Mouse (Mus musculus) embryonic fibroblast, embryonic 13.5 days (primary cell): ENCODE measurements at regions not wholly inside any gene's neighbourhood (a gene's known extent, or its start where the extent isn't known, plus 50 kb on each side); places are given as distances from the start of the nearest gene placed in this dataset.
A peak's percentile ranks its signal among the peaks of the same experiment; 100 is the strongest.

Experiments used
- H3K27ac ChIP-seq: 2 replicates; pipeline ENCODE4 v1.5.1; 2012; ENCODE audit warnings: low read length, control low read depth, inconsistent platforms; ENCODE audit not compliant: insufficient read depth
- H3K4me1 ChIP-seq: 2 replicates; pipeline ENCODE4 v1.6.1; 2011; ENCODE audit warnings: low read length; ENCODE audit not compliant: control insufficient read depth, insufficient read depth
- H3K4me3 ChIP-seq: 2 replicates; pipeline ENCODE4 v1.5.1; 2011; ENCODE audit warnings: mild to moderate bottlenecking, control low read depth, low read length; ENCODE audit not compliant: insufficient read depth
- CTCF ChIP-seq: IDR thresholded peaks from 2 replicates; pipeline ENCODE4 v1.5.1; 2011; ENCODE audit warnings: mild to moderate bottlenecking, control low read depth, low read length, moderate library complexity, borderline replicate concordance; ENCODE audit not compliant: insufficient read depth
- POLR2A ChIP-seq: IDR thresholded peaks from 2 replicates; pipeline ENCODE4 v1.6.1; 2011; ENCODE audit warnings: low read depth, mild to moderate bottlenecking, control low read depth, low read length, moderate library complexity

- TF ChIP-seq CTCF: no peak
- TF ChIP-seq POLR2A: no peak
- Histone ChIP-seq H3K4me3 (no peak overlapping the region), H3K4me1 (no peaks in the 10 kb centered on the region), H3K27ac (no peak overlapping the region)
Measured at GRCm38 (mm10) chr2:117977033-117977432, 134.6 kb upstream of the Thbs1 start.

GRCm38 (mm10) chr2:117980856-117981255 is 130.8 kb upstream of the Thbs1 start:
- peak overlapping the region; percentile 57 for H3K27ac ChIP-seq
- TF ChIP-seq POLR2A (no peak), CTCF (no peak)
- H3K4me3 ChIP-seq: no peak overlapping the region
- H3K4me1 ChIP-seq: no peaks in the 10 kb centered on the region

DNA sequence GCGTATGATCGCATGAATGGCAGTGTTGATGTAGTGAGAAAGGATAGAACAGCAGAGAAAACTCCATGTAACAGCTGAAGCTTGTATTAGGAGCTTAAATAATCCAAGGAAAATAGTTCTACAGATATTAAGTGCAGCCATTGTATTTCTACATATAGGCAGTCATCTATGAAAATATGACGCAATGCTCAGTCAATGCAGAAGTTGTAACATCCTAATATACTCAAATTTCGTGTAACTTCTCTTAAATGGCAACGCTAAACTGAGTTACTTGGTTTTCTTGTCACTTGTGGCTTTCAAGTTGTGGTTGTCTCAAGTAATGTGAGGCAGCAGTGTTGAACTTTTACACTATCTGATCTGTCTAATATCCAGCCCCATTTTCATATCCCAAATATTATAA is 127.1 kb upstream of the Thbs1 start:
- H3K4me1 ChIP-seq: no peaks in the 10 kb centered on the region

DNA sequence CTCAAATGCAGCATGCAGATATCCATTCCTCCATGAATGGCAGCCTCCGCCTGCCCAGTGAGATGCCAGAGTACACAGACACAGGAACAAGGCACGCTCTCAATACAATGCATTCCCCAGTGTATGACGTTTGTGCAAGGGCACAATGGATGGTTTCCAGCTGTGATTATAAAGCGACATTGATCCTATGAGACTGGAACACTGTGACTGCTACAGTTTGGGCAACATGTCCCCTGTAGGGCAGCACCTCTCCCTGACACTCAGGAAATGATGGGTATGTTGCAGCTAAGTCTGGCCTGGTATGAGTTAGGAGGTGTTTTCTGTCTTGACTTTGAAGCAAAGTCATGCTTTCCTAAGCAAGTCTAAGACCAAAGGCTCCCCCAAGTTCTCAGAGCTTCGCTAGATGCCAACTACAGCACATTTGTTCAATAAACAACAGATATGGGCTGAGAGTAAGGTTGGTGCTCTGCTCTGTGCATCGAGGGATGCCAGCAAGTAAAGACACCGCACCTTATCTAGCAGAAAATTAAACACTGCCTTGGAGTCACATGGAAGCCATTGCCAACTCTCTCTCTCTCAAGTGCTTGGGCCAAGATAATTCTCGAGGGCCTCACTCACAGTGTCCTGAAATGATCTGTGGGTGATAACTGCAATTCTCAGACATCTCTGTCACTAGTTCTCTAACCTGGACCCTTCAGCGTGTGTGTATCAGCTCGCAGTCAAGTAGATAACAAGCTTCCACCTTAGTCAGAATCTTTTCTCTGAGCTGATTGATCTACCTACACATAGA is 124.1 kb upstream of the Thbs1 start:
- Histone ChIP-seq H3K4me3 (no peak overlapping the region), H3K27ac (peak overlapping the region; percentile 19; the same call in 1 of the 2 replicates), H3K4me1 (no peaks in the 10 kb centered on the region)
- TF ChIP-seq POLR2A (no peak), CTCF (no peak)

More for the DNA sequence above, 127.1 kb upstream of the Thbs1 start:
- H3K4me3 ChIP-seq: no peak overlapping the region
- TF ChIP-seq POLR2A (no peak), CTCF (no peak)
- H3K27ac ChIP-seq: no peak overlapping the region

DNA sequence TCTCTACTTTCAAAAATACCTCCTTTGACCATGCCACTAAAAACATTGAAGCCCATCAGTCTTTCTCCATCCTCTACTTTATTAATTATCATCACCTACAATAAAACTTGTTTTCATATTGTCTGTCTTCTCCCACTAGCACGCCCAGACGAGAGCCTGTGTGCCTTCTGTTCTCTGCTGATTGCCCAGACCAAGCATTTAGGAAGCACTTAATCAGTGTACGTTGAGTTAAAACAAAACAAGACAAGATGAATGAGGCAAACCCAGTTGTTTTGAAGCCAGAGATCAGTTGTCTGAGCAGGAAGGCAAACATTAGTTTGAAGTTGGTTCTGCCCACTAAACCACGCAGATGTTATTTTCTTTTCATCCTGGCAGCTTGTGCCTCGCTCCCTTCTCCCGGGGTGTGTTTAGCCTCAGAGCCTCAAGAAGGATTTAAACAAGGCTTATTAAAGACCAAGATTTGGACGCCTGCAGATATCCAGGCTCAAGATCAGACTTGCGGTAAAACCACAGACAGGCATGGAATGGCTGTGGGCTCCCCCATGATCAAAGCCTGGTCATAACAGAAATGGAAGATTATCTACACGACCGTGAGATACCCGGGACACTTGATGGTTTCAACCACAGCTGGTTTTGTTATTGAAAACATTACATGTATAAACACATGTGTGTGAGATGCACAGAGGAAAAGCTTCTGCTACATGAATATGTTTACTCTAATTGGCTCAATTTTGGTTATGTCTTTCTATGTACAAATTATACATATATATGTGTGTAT is 123.1 kb upstream of the Thbs1 start:
- TF ChIP-seq CTCF (no peak), POLR2A (no peak)
- Histone ChIP-seq H3K4me3 (no peak overlapping the region), H3K4me1 (no peaks in the 10 kb centered on the region), H3K27ac (peak overlapping the region; percentile 19)

- no peak overlapping the region for H3K4me3 ChIP-seq
- no peak overlapping the region for H3K27ac ChIP-seq
- no peaks in the 10 kb centered on the region for H3K4me1 ChIP-seq
- no peak for TF ChIP-seq CTCF
- TF ChIP-seq POLR2A: no peak
Measured at GRCm38 (mm10) chr2:117989215-117989614, 122.5 kb upstream of the Thbs1 start.

DNA sequence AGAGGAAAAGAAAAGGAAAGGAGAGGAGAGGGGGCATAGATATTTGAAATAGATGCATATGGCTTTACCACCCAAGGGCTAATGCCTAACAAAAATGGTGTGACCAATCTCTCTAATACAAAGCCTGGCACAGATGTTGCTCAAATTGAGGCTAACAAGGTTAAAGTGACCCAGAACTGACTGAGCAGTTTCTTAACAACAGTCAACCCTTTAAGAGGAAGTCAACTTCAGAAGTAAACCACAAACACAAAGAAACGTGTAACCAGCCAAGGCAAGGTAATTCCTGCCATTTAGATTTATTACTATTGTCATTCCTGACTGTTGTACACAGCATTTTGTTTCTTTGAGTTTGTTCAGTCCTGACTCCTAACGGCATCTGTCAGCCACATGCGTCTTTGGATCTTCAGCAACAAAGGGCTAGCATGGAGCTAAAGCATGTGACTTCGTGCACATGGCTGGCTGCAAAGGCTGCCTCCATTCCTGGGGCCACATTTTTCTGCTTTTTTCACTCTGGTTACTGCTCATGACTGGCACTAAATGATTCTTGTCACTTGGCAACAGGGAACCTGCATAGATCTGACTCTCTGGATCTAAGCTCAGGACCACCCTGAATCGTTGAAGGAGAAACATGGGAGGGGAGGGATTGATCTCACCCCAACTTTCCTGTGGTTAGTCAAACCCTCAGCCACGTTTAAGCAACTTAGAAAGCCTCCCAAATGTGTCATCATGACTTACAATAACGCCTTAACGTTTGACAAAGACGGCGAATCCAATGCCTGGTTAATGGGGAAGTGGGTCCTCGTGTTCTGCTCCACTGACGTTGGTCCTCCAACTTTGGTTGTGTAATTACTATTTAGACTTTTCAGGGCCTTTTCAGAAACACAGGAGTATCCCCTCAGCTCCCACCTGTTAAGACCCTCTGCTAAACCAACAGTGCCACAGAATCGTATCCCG is 115.3 kb upstream of the Thbs1 start:
- H3K27ac ChIP-seq: peak overlapping the region; percentile 53; the same call in 1 of the 2 replicates
- peaks cover 8% of the 10 kb centered on the region for H3K4me1 ChIP-seq
- TF ChIP-seq POLR2A: no peak
- no peak for TF ChIP-seq CTCF
- H3K4me3 ChIP-seq: no peak overlapping the region

GRCm38 (mm10) chr2:117999641-118000040 is 112.0 kb upstream of the Thbs1 start:
- Histone ChIP-seq H3K4me1 (peaks cover 10% of the 10 kb centered on the region), H3K27ac (peak overlapping the region; percentile 99), H3K4me3 (no peak overlapping the region)
- TF ChIP-seq POLR2A: 0 out of 2 replicates have a peak, but pooled peaks have one; percentile 7
- no peak for TF ChIP-seq CTCF

- H3K27ac ChIP-seq: peak overlapping the region; percentile 39; the same call in 1 of the 2 replicates
- peaks cover 9% of the 10 kb centered on the region for H3K4me1 ChIP-seq
- TF ChIP-seq CTCF (no peak), POLR2A (no peak)
- no peak overlapping the region for H3K4me3 ChIP-seq
Measured at GRCm38 (mm10) chr2:118004191-118004590, 107.5 kb upstream of the Thbs1 start.
